Mouse (Mus musculus): ENCODE measurements around the gene Fam53b. TPM values are rescaled to one million over a fixed set of nuclear protein-coding genes. Genes with fewer than 3 reads are reported as not detected.

The Fam53b gene
- total RNA-seq, 1 experiment = 8.6 TPM

- in situ Hi-C loops (cut with MboI; ENCODE audit: low sequenced_read_pairs in 2 of 2, unreplicated experiment in 2 of 2) = no loop called here
- no peak overlapping the region for H3K27ac ChIP-seq (ENCODE audit: insufficient read depth, low read depth, low read length, poor library complexity, severe bottlenecking)
Measured at GRCm38 (mm10) chr7:132781130-132781814, 32.4 kb downstream of the Fam53b start.

DNA sequence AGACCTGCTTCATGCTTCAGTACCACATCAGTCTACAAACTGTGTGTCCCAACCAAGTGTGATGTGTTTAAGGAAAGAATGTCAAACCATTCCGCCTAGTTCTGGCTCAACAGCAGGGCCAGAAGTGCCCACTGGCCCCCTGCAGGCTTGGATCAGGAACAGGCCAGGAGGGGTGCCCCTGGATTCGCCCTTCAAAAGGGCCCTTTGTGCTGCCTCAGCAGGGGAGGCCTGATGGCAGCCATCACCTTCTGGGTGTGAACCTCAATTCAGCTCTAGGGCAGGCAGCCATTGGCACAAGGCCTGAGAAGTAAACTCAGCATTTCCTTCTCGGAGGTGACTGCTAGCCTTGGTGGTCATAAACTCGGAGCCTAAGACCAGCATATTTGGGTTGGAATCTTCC, 33.1 kb downstream of the Fam53b start:
- no peak overlapping the region for H3K27ac ChIP-seq (ENCODE audit: insufficient read depth, low read depth, low read length, poor library complexity, severe bottlenecking)
- peak; percentile 51 for DNase-seq (ENCODE audit: low read depth, low spot score)

More at GRCm38 (mm10) chr7:132781130-132781814, 32.4 kb downstream of the Fam53b start:
- Histone ChIP-seq H3K36me3 (ENCODE audit: control insufficient read depth, insufficient read depth, low read length, poor library complexity, severe bottlenecking) (no peaks in the 10 kb centered on the region; the same call in 1 of the 2 replicates), H3K4me3 (ENCODE audit: insufficient read depth in 1 of 2, low read depth in 1 of 2, low read length in 2 of 2, poor library complexity in 1 of 2, severe bottlenecking in 1 of 2) (no peak overlapping the region), H3K9ac (ENCODE audit: insufficient read depth, low read depth, low read length, poor library complexity, severe bottlenecking) (no peak overlapping the region), H3K9me3 (ENCODE audit: control insufficient read depth, insufficient read depth, low read depth, low read length) (no peaks in the 10 kb centered on the region), H3K4me1 (ENCODE audit: control insufficient read depth in 2 of 2, insufficient read depth in 2 of 2, low read length in 2 of 2, poor library complexity in 1 of 2) (peaks cover 2 to 25% of the 10 kb centered on the region in 2 experiments; a peak in 3 of 4 replicates)
- DNase-seq (ENCODE audit: low read depth, low spot score) = no peak
- TF ChIP-seq MAFK (IDR thresholded peaks at IDR 0.05; ENCODE audit: insufficient read depth, low read depth, low read length) (no peak), ZNF384 (IDR thresholded peaks at IDR 0.05; ENCODE audit: low read depth, low read length) (no peak)

GRCm38 (mm10) chr7:132778630-132779029, 35.1 kb downstream of the Fam53b start:
- H3K9me3 ChIP-seq (ENCODE audit: control insufficient read depth, insufficient read depth, low read depth, low read length) = no peaks in the 10 kb centered on the region
- H3K4me3 ChIP-seq (ENCODE audit: insufficient read depth in 1 of 2, low read depth in 1 of 2, low read length in 2 of 2, poor library complexity in 1 of 2, severe bottlenecking in 1 of 2) = no peak overlapping the region
- no peak for DNase-seq (ENCODE audit: low read depth, low spot score)
- no peak for TF ChIP-seq MAFK (IDR thresholded peaks at IDR 0.05; ENCODE audit: insufficient read depth, low read depth, low read length)
- TF ChIP-seq HCFC1 (IDR thresholded peaks at IDR 0.05; ENCODE audit: borderline replicate concordance, insufficient read depth, low read length) = no peak
- no peak for TF ChIP-seq ZC3H11A (IDR thresholded peaks at IDR 0.05; ENCODE audit: borderline replicate concordance, low read depth, low read length)
- TF ChIP-seq CHD2 (IDR thresholded peaks at IDR 0.05; ENCODE audit: low read depth, low read length) = no peak
- TF ChIP-seq ZNF384 (IDR thresholded peaks at IDR 0.05; ENCODE audit: low read depth, low read length) = no peak
- in situ Hi-C loops (cut with MboI; ENCODE audit: low sequenced_read_pairs in 2 of 2, unreplicated experiment in 2 of 2) = no loop called here
- peaks cover 3% of the 10 kb centered on the region; the same call in 1 of the 2 replicates for H3K36me3 ChIP-seq (ENCODE audit: control insufficient read depth, insufficient read depth, low read length, poor library complexity, severe bottlenecking)
- H3K4me1 ChIP-seq (ENCODE audit: control insufficient read depth in 2 of 2, insufficient read depth in 2 of 2, low read length in 2 of 2, poor library complexity in 1 of 2) = peaks cover 2 to 23% of the 10 kb centered on the region in 2 experiments; a peak in 3 of 4 replicates
- H3K27ac ChIP-seq (ENCODE audit: insufficient read depth, low read depth, low read length, poor library complexity, severe bottlenecking) = no peak overlapping the region
- no peak overlapping the region for H3K9ac ChIP-seq (ENCODE audit: insufficient read depth, low read depth, low read length, poor library complexity, severe bottlenecking)

More for the DNA sequence above, 33.1 kb downstream of the Fam53b start:
- no peak overlapping the region for H3K9ac ChIP-seq (ENCODE audit: insufficient read depth, low read depth, low read length, poor library complexity, severe bottlenecking)
- H3K36me3 ChIP-seq (ENCODE audit: control insufficient read depth, insufficient read depth, low read length, poor library complexity, severe bottlenecking) = no peaks in the 10 kb centered on the region; the same call in 1 of the 2 replicates
- no peak overlapping the region for H3K4me3 ChIP-seq (ENCODE audit: insufficient read depth in 1 of 2, low read depth in 1 of 2, low read length in 2 of 2, poor library complexity in 1 of 2, severe bottlenecking in 1 of 2)
- peaks cover 2 to 25% of the 10 kb centered on the region in 2 experiments; a peak in 3 of 4 replicates for H3K4me1 ChIP-seq (ENCODE audit: control insufficient read depth in 2 of 2, insufficient read depth in 2 of 2, low read length in 2 of 2, poor library complexity in 1 of 2)
- in situ Hi-C loops (cut with MboI; ENCODE audit: low sequenced_read_pairs in 2 of 2, unreplicated experiment in 2 of 2) = no loop called here
- TF ChIP-seq ZC3H11A (IDR thresholded peaks at IDR 0.05; ENCODE audit: borderline replicate concordance, low read depth, low read length) (no peak), HCFC1 (IDR thresholded peaks at IDR 0.05; ENCODE audit: borderline replicate concordance, insufficient read depth, low read length) (no peak), CHD2 (IDR thresholded peaks at IDR 0.05; ENCODE audit: low read depth, low read length) (no peak), MAFK (IDR thresholded peaks at IDR 0.05; ENCODE audit: insufficient read depth, low read depth, low read length) (no peak), ZNF384 (IDR thresholded peaks at IDR 0.05; ENCODE audit: low read depth, low read length) (no peak)
- no peaks in the 10 kb centered on the region for H3K9me3 ChIP-seq (ENCODE audit: control insufficient read depth, insufficient read depth, low read depth, low read length)

- H3K4me1 ChIP-seq (ENCODE audit: control insufficient read depth in 2 of 2, insufficient read depth in 2 of 2, low read length in 2 of 2, poor library complexity in 1 of 2) = peaks cover 2 to 23% of the 10 kb centered on the region in 2 experiments; a peak in 3 of 4 replicates
- H3K27ac ChIP-seq (ENCODE audit: insufficient read depth, low read depth, low read length, poor library complexity, severe bottlenecking) = no peak overlapping the region
- no peaks in the 10 kb centered on the region for H3K9me3 ChIP-seq (ENCODE audit: control insufficient read depth, insufficient read depth, low read depth, low read length)
- in situ Hi-C loops (cut with MboI; ENCODE audit: low sequenced_read_pairs in 2 of 2, unreplicated experiment in 2 of 2) = no loop called here
- H3K4me3 ChIP-seq (ENCODE audit: insufficient read depth in 1 of 2, low read depth in 1 of 2, low read length in 2 of 2, poor library complexity in 1 of 2, severe bottlenecking in 1 of 2) = no peak overlapping the region
- peaks cover 3% of the 10 kb centered on the region; the same call in 1 of the 2 replicates for H3K36me3 ChIP-seq (ENCODE audit: control insufficient read depth, insufficient read depth, low read length, poor library complexity, severe bottlenecking)
- DNase-seq (ENCODE audit: low read depth, low spot score) = no peak
- no peak overlapping the region for H3K9ac ChIP-seq (ENCODE audit: insufficient read depth, low read depth, low read length, poor library complexity, severe bottlenecking)
- TF ChIP-seq ZC3H11A (IDR thresholded peaks at IDR 0.05; ENCODE audit: borderline replicate concordance, low read depth, low read length) (no peak), HCFC1 (IDR thresholded peaks at IDR 0.05; ENCODE audit: borderline replicate concordance, insufficient read depth, low read length) (no peak), ZNF384 (IDR thresholded peaks at IDR 0.05; ENCODE audit: low read depth, low read length) (no peak), MAFK (IDR thresholded peaks at IDR 0.05; ENCODE audit: insufficient read depth, low read depth, low read length) (no peak), CHD2 (IDR thresholded peaks at IDR 0.05; ENCODE audit: low read depth, low read length) (no peak)
Measured at GRCm38 (mm10) chr7:132777728-132778453, 35.8 kb downstream of the Fam53b start.
